Mouse (Mus musculus): ENCODE results near the gene Entpd6. TPM values are rescaled to one million over a fixed set of nuclear protein-coding genes. Genes with fewer than 3 reads are reported as not detected.

Gene Entpd6
- total RNA-seq, 1 experiment from 2014 or later = 18.4 TPM

Other genes with a start within 250 kb of the Entpd6 start
- gene Cst7, start 178.6 kb upstream of the Entpd6 start, total RNA-seq (2017) = 2.3 and 7.6 TPM in 2 replicates
- gene Apmap, start 140.5 kb upstream of the Entpd6 start, total RNA-seq (2017) = 23.9 and 25.6 TPM in 2 replicates
- gene Acss1, start 80.5 kb upstream of the Entpd6 start, total RNA-seq (2017) = 56.7 and 57.8 TPM in 2 replicates
- gene Vsx1, start 59.7 kb upstream of the Entpd6 start, total RNA-seq (2017) = 0.12 TPM in 1 of 2 replicates, not detected in the other
- 31.7 and 41.9 TPM in 2 replicates for gene Pygb, start 37.7 kb downstream of the Entpd6 start, total RNA-seq (2017)
- gene Abhd12, start 155.7 kb downstream of the Entpd6 start, total RNA-seq (2017) = 55.6 and 59.3 TPM in 2 replicates
- gene Gins1, start 156.4 kb downstream of the Entpd6 start, total RNA-seq (2017) = 4.2 and 6.1 TPM in 2 replicates